9 mouse cellular contexts compared by ENCODE assay signal in genomic region chr17:47832501-47833028, GRCm38 (mm10). TPM values are rescaled to one million over a fixed set of nuclear protein-coding genes. Genes with fewer than 3 reads are reported as not detected.
DNase-seq lines count a peak whose midpoint lies in the region; ATAC-seq and TF ChIP-seq lines count a peak whose summit lies in the region.
"Had no signal": no experiment of that assay in that cellular context is flagged by ENCODE, and none has a peak within 500 bp of the region (broad histone marks: within the 10 kb centered on the region; RNA-seq: fewer than 3 reads in every experiment).

No protein-coding gene starts in this region.

- H3K36me3 ChIP-seq in embryonic facial prominence, embryonic 13.5 days: peaks cover 25% of the 10 kb centered on the region
- no peaks in the 10 kb centered on the region for H3K36me3 ChIP-seq in intestine, postnatal 0 days (ENCODE audit: control insufficient read depth, insufficient read depth)

- H3K27me3 ChIP-seq in embryonic facial prominence, embryonic 13.5 days: peaks cover 3% of the 10 kb centered on the region; the same call in 1 of the 2 replicates
- 0 out of 2 replicates have a peak, but pooled peaks cover 4% of the 10 kb centered on the region for H3K27me3 ChIP-seq in intestine, postnatal 0 days (replicated peaks; ENCODE audit: control insufficient read depth, insufficient read depth, low read length)

- H3K27ac ChIP-seq in layer of hippocampus, adult 2 months: no peak overlapping the region
- H3K27ac ChIP-seq in embryonic facial prominence, embryonic 13.5 days: peak overlapping the region; percentile 96
- peak overlapping the region; percentile 60 for H3K27ac ChIP-seq in intestine, postnatal 0 days (ENCODE audit: low read depth, low read length)

- under 1% methylated on average over 17 of the region's 17 CpGs for WGBS in embryonic facial prominence, embryonic 13.5 days
- WGBS in intestine, postnatal 0 days: 7% methylated on average over 17 of the region's 17 CpGs

- H3K9ac ChIP-seq in embryonic facial prominence, embryonic 13.5 days: peak overlapping the region; percentile 90
- peak overlapping the region; percentile 59 for H3K9ac ChIP-seq in intestine, postnatal 0 days (ENCODE audit: low read depth, low read length)

- TF ChIP-seq CTCF in layer of hippocampus, adult 2 months (conservative IDR thresholded peaks at IDR 0.05): no peak
- no peak for TF ChIP-seq CTCF in intestine, postnatal 0 days (IDR thresholded peaks at IDR 0.05; ENCODE audit: low read depth)

- no peak for DNase-seq in layer of hippocampus, adult 2 months (ENCODE audit: low spot score in 2 of 2)
- DNase-seq in layer of hippocampus, adult 8-10 months (ENCODE audit: low spot score in 2 of 2): no peak
- DNase-seq in neural tube, embryonic 10.5 days (ENCODE audit: extremely low spot score, low spot score): peak; percentile 56
- no peak for DNase-seq in layer of hippocampus, adult 9-10 months (ENCODE audit: low spot score)
- DNase-seq in right cerebral cortex, postnatal 25 days: no peak
- no peak for DNase-seq in urinary bladder, postnatal 4 days (ENCODE audit: low spot score in 2 of 2)

- ATAC-seq in embryonic facial prominence, embryonic 13.5 days (ENCODE audit: insufficient number of reproducible peaks, insufficient read depth, low FRiP score, low TSS enrichment, low read depth): peak; percentile 56
- 0 out of 2 replicates have a peak, but pooled peaks have one; percentile 15 for ATAC-seq in intestine, postnatal 0 days
- ATAC-seq: Patski had no signal

- H3K4me1 ChIP-seq in embryonic facial prominence, embryonic 13.5 days: peaks cover 47% of the 10 kb centered on the region
- H3K4me1 ChIP-seq in intestine, postnatal 0 days (replicated peaks; ENCODE audit: control insufficient read depth, insufficient read depth, low read length): no peaks in the 10 kb centered on the region

- no peaks in the 10 kb centered on the region for H3K9me3 ChIP-seq in embryonic facial prominence, embryonic 13.5 days
- H3K9me3 ChIP-seq in intestine, postnatal 0 days (ENCODE audit: control insufficient read depth): no peaks in the 10 kb centered on the region

- H3K4me3 ChIP-seq in layer of hippocampus, adult 2 months: peak overlapping the region; percentile 47
- H3K4me3 ChIP-seq in embryonic facial prominence, embryonic 13.5 days: peak overlapping the region; percentile 93
- peak overlapping the region; percentile 59 for H3K4me3 ChIP-seq in intestine, postnatal 0 days (ENCODE audit: low read depth, low read length)

- peak overlapping the region; percentile 90 for H3K4me2 ChIP-seq in embryonic facial prominence, embryonic 13.5 days
- H3K4me2 ChIP-seq in intestine, postnatal 0 days (replicated peaks; ENCODE audit: low read depth): peak overlapping the region; percentile 88

RNA-seq across cellular contexts. Expression of gene Mdfi, which starts 1.9 kb away (rescaled TPM):
- total RNA-seq in layer of hippocampus, adult 2 months (2021): under 1 TPM; 0.49 to 0.83 TPM
- total RNA-seq in layer of hippocampus, adult 8-10 months (2022): 1 to 10 TPM in 2 of 4 experiments, under 1 TPM in 2; 0.37 to 2.1 (median 0.91) TPM
- polyA plus RNA-seq in embryonic facial prominence, embryonic 13.5 days (2015; fragmentation: Nextera tagmentation; extraction: Ambion mirVana): 28.9 and 35.9 TPM in 2 replicates
- 1.7 and 2.1 TPM in 2 replicates for polyA plus RNA-seq in intestine, postnatal 0 days (2015; fragmentation: Nextera tagmentation; extraction: Ambion mirVana)
- polyA plus RNA-seq: Patski had no signal
